Mouse (Mus musculus) C2C12 (cell line): Measurements from ENCODE around the gene Dbndd2.

Source experiments
- CTCF ChIP-seq: IDR thresholded peaks from one replicate; pipeline ENCODE4 v1.5.1; 2011; ENCODE audit not compliant: control insufficient read depth, insufficient read depth, insufficient read length
- MAX ChIP-seq: IDR thresholded peaks from one replicate; pipeline ENCODE4 v1.6.1; 2011; ENCODE audit warnings: mild to moderate bottlenecking, control low read depth
- MYOD1 ChIP-seq: IDR thresholded peaks from one replicate; pipeline ENCODE4 v1.6.1; 2011; ENCODE audit warnings: low read depth; ENCODE audit not compliant: control insufficient read depth, insufficient read length
- MYOG ChIP-seq: IDR thresholded peaks from one replicate; pipeline ENCODE4 v1.6.1; 2011; ENCODE audit not compliant: control insufficient read depth, insufficient read length; ENCODE audit errors: extremely low read depth

GRCm38 (mm10) chr2:164443460-164444000 lies 42.4 kb upstream of the Dbndd2 start, which contains the start of gene Sdc4:
- no peak for TF ChIP-seq MYOG
- no peak for TF ChIP-seq CTCF
- no peak for TF ChIP-seq MYOD1
- no peak for TF ChIP-seq MAX
